Mouse (Mus musculus): ENCODE measurements around the gene March1. TPM values are rescaled to one million over a fixed set of nuclear protein-coding genes. Genes with fewer than 3 reads are reported as not detected.

March1 gene
- polyA plus RNA-seq, 1 experiment from 2014 or later, result 0.14 TPM

DNA sequence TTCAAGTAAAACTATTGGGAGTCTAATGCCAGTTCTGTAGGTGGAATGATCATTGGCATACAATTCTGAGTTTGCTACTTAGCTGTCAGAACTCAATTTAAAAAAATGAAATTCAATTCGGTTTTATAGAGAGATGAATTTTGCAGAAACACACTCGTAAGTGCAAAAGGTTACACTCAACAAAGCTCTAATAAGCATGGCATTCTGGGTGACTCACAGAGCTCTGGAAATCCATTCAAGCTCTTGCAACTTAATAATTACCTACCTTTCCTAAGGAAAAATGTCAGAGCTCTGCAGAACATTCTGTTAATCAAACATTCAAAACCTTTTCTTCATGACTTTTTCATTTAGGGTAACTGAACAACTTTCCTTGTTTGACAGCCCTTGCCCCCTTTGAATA, 591.9 kb downstream of the March1 start:
- H3K27me3 ChIP-seq (ENCODE audit: insufficient read depth, poor library complexity, severe bottlenecking), result no peaks in the 10 kb centered on the region
- no peaks in the 10 kb centered on the region for H3K4me1 ChIP-seq
- H3K4me3 ChIP-seq, result no peak overlapping the region
- H3K36me3 ChIP-seq, result no peaks in the 10 kb centered on the region
- DNase-seq (ENCODE audit: low spot score), result no peak
- WGBS, result 66% methylated on average over 2 of the region's 2 CpGs
- H3K27ac ChIP-seq, result no peak overlapping the region
- no peaks in the 10 kb centered on the region for H3K9me3 ChIP-seq

- Histone ChIP-seq H3K9me3 (no peaks in the 10 kb centered on the region), H3K27me3 (ENCODE audit: insufficient read depth, poor library complexity, severe bottlenecking) (no peaks in the 10 kb centered on the region), H3K36me3 (no peaks in the 10 kb centered on the region), H3K27ac (no peak overlapping the region), H3K4me3 (no peak overlapping the region), H3K4me1 (no peaks in the 10 kb centered on the region)
- no peak for DNase-seq (ENCODE audit: low spot score)
- WGBS, result 68% methylated on average over 2 of the region's 2 CpGs
Observed at GRCm38 (mm10) chr8:66210294-66210693, 592.6 kb downstream of the March1 start.

DNA sequence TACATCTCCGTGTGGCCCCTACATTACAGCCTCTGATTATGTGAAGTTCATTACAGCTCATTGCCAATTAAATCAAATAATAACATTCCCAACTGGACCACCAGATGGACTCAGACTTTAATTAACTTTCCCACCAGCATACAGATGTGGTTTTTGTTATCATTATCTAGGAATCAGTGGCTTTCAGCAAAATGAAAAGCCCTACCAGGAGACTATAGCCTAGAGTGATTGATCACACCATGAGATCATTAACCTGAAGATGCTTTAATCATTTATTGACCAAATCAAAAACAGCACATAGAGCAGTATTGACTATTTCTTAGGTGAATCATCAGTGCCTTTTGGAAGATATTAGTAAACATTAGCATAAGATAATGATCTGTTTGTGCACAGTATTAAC, 602.3 kb downstream of the March1 start:
- DNase-seq (ENCODE audit: low spot score), result no peak
- Histone ChIP-seq H3K4me1 (no peaks in the 10 kb centered on the region), H3K9me3 (no peaks in the 10 kb centered on the region), H3K36me3 (no peaks in the 10 kb centered on the region), H3K27ac (no peak overlapping the region), H3K4me3 (no peak overlapping the region), H3K27me3 (ENCODE audit: insufficient read depth, poor library complexity, severe bottlenecking) (no peaks in the 10 kb centered on the region)
- WGBS, result 81% methylated on average over 1 of the region's 1 CpGs

- H3K36me3 ChIP-seq, result no peaks in the 10 kb centered on the region
- DNase-seq (ENCODE audit: low spot score), result no peak
- 90% methylated on average over 2 of the region's 2 CpGs for WGBS
- no peak overlapping the region for H3K4me3 ChIP-seq
- H3K9me3 ChIP-seq, result no peaks in the 10 kb centered on the region
- H3K27me3 ChIP-seq (ENCODE audit: insufficient read depth, poor library complexity, severe bottlenecking), result no peaks in the 10 kb centered on the region
- H3K27ac ChIP-seq, result no peak overlapping the region
- H3K4me1 ChIP-seq, result no peaks in the 10 kb centered on the region
Observed at GRCm38 (mm10) chr8:66229931-66230330, 612.2 kb downstream of the March1 start.

- Histone ChIP-seq H3K4me1 (no peaks in the 10 kb centered on the region), H3K36me3 (no peaks in the 10 kb centered on the region), H3K9me3 (no peaks in the 10 kb centered on the region), H3K27ac (no peak overlapping the region), H3K27me3 (ENCODE audit: insufficient read depth, poor library complexity, severe bottlenecking) (no peaks in the 10 kb centered on the region), H3K4me3 (no peak overlapping the region)
- DNase-seq (ENCODE audit: low spot score), result no peak
- 60% methylated on average over 4 of the region's 4 CpGs for WGBS
Observed at GRCm38 (mm10) chr8:66269546-66269945, 651.8 kb downstream of the March1 start.

DNA sequence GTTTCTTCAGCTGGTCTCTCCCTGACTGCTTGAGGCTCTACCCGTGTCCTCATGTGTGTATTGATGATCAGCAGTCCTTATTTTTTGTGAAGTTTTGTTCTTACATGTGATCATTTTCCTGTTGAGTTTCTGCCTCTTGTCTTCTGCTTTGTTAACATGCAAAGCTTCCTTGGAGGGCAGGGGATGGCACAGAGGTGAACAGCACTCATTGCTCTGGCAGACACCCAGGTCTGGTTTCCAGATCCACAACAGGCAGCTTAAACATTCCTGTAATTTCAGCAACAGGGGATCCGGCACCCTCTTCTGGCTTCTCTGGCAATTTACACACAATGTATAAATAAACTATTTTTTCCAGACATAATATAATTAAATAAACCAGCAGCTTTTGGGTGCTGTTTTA, 652.4 kb downstream of the March1 start:
- no peaks in the 10 kb centered on the region for H3K9me3 ChIP-seq
- no peak overlapping the region for H3K27ac ChIP-seq
- 77% methylated on average over 2 of the region's 2 CpGs for WGBS

DNA sequence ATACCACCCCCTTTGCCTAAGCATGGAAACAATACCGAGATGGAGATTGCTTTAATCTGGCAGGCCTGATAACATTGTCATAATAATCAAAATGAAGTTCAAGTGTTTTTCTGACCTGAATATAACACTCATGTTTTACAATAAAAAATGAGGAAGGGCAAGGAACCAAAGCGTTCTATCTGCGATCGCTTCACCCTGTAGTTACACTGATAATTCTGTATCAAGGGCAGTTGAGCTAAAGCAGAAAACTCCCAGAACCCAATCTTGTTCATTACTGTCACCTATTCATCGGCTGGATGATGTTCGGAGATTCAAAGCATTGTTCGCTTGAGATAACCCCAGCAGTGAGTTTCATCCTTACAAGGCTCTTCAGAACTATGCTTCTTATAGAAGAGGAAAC, 700.1 kb downstream of the March1 start:
- H3K9me3 ChIP-seq, result no peaks in the 10 kb centered on the region
- no peaks in the 10 kb centered on the region for H3K36me3 ChIP-seq
- H3K4me3 ChIP-seq, result no peak overlapping the region
- no peak overlapping the region for H3K27ac ChIP-seq
- 84% methylated on average over 7 of the region's 7 CpGs for WGBS
- no peaks in the 10 kb centered on the region for H3K27me3 ChIP-seq (ENCODE audit: insufficient read depth, poor library complexity, severe bottlenecking)
- H3K4me1 ChIP-seq, result no peaks in the 10 kb centered on the region
- no peak for DNase-seq (ENCODE audit: low spot score)

More for the DNA sequence above, 652.4 kb downstream of the March1 start:
- Histone ChIP-seq H3K4me1 (no peaks in the 10 kb centered on the region), H3K27me3 (ENCODE audit: insufficient read depth, poor library complexity, severe bottlenecking) (no peaks in the 10 kb centered on the region), H3K4me3 (no peak overlapping the region), H3K36me3 (no peaks in the 10 kb centered on the region)
- DNase-seq (ENCODE audit: low spot score), result no peak

GRCm38 (mm10) chr8:66323045-66323807, 705.5 kb downstream of the March1 start:
- Histone ChIP-seq H3K27ac (no peak overlapping the region), H3K9me3 (no peaks in the 10 kb centered on the region), H3K4me3 (no peak overlapping the region), H3K27me3 (ENCODE audit: insufficient read depth, poor library complexity, severe bottlenecking) (no peaks in the 10 kb centered on the region), H3K36me3 (no peaks in the 10 kb centered on the region), H3K4me1 (no peaks in the 10 kb centered on the region)
- DNase-seq (ENCODE audit: low spot score), result no peak
- 56% methylated on average over 4 of the region's 4 CpGs for WGBS

GRCm38 (mm10) chr8:66326396-66326795, 708.7 kb downstream of the March1 start:
- H3K4me3 ChIP-seq, result no peak overlapping the region
- no peaks in the 10 kb centered on the region for H3K27me3 ChIP-seq (ENCODE audit: insufficient read depth, poor library complexity, severe bottlenecking)
- no peaks in the 10 kb centered on the region for H3K4me1 ChIP-seq
- no peak for DNase-seq (ENCODE audit: low spot score)
- H3K27ac ChIP-seq, result no peak overlapping the region
- no peaks in the 10 kb centered on the region for H3K36me3 ChIP-seq
- H3K9me3 ChIP-seq, result no peaks in the 10 kb centered on the region

- 93% methylated on average over 3 of the region's 3 CpGs for WGBS
- Histone ChIP-seq H3K4me1 (no peaks in the 10 kb centered on the region), H3K9me3 (no peaks in the 10 kb centered on the region), H3K27ac (no peak overlapping the region), H3K36me3 (no peaks in the 10 kb centered on the region), H3K4me3 (no peak overlapping the region), H3K27me3 (ENCODE audit: insufficient read depth, poor library complexity, severe bottlenecking) (no peaks in the 10 kb centered on the region)
- no peak for DNase-seq (ENCODE audit: low spot score)
Observed at GRCm38 (mm10) chr8:66332206-66332605, 714.5 kb downstream of the March1 start.

- H3K9me3 ChIP-seq, result no peaks in the 10 kb centered on the region
- no peaks in the 10 kb centered on the region for H3K27me3 ChIP-seq (ENCODE audit: insufficient read depth, poor library complexity, severe bottlenecking)
- DNase-seq (ENCODE audit: low spot score), result no peak
- no peaks in the 10 kb centered on the region for H3K36me3 ChIP-seq
- no peak overlapping the region for H3K27ac ChIP-seq
- WGBS, result 76% methylated on average over 3 of the region's 3 CpGs
- H3K4me3 ChIP-seq, result no peak overlapping the region
- no peaks in the 10 kb centered on the region for H3K4me1 ChIP-seq
Observed at GRCm38 (mm10) chr8:66334265-66334664, 716.6 kb downstream of the March1 start.

DNA sequence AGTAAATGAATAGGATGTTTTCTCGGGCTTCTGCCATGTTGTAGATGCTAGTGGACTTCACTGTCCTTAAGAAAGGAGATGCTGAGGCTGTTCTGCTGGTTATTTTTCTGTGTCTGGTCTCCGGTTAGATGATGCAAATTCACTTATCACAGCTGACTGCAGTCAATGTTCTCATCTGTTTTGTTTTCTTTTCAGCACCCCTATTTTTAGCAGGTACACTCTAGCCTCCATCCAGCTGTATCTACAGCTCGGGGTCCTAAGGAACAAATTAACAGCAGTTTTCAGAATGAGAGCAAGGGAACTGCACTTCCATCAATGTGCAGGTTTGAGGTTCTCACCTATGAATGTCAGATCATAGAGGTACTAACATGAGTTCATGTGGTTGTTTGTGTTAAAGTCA, 721.9 kb downstream of the March1 start:
- H3K36me3 ChIP-seq, result no peaks in the 10 kb centered on the region
- no peak for DNase-seq (ENCODE audit: low spot score)

DNA sequence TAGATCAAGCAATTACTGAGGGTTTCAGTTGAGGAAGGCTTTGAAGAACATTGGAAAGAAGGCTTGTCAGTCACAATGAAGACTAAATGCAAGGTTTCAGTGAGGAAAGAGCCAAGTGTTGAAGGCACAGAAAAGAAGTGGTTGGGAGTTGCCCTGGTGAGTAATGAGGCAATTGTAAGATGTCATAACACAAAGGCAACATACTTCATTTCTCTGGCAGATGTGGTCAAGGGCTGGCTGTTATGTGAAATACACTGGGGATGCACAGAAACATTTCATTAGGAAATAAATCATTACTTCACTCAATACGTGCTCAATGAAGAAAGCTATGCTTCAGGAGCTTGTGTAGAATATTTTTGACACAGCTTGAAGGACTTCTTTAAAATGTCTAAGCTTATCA, 725.2 kb downstream of the March1 start:
- H3K9me3 ChIP-seq, result no peaks in the 10 kb centered on the region
- H3K36me3 ChIP-seq, result no peaks in the 10 kb centered on the region
- no peak overlapping the region for H3K27ac ChIP-seq
- no peak for DNase-seq (ENCODE audit: low spot score)
- H3K4me3 ChIP-seq, result no peak overlapping the region
- 85% methylated on average over 1 of the region's 1 CpGs for WGBS
- no peaks in the 10 kb centered on the region for H3K27me3 ChIP-seq (ENCODE audit: insufficient read depth, poor library complexity, severe bottlenecking)
- H3K4me1 ChIP-seq, result no peaks in the 10 kb centered on the region

More for the DNA sequence above, 721.9 kb downstream of the March1 start:
- Histone ChIP-seq H3K4me1 (no peaks in the 10 kb centered on the region), H3K9me3 (no peaks in the 10 kb centered on the region), H3K27ac (no peak overlapping the region), H3K4me3 (no peak overlapping the region), H3K27me3 (ENCODE audit: insufficient read depth, poor library complexity, severe bottlenecking) (no peaks in the 10 kb centered on the region)
- 53% methylated on average over 3 of the region's 3 CpGs for WGBS
